Mouse (Mus musculus): ENCODE measurements around the gene Abca12.

- no peak for TF ChIP-seq CTCF (IDR thresholded peaks at IDR 0.05; ENCODE audit: low read depth, low read length)
- no peak for TF ChIP-seq POLR2A (IDR thresholded peaks at IDR 0.05; ENCODE audit: extremely low read depth, insufficient read depth, low read length)
Observed at GRCm38 (mm10) chr1:71342261-71342594, 72.5 kb downstream of the Abca12 start.
